Mouse (Mus musculus) C2C12 (cell line): ENCODE measurements around the gene Edem3. TPM values are rescaled to one million over a fixed set of nuclear protein-coding genes. Genes with fewer than 3 reads are reported as not detected.
A peak's percentile ranks its signal among the peaks of the same experiment; 100 is the strongest.

Experiments
- H3K27me3 ChIP-seq: one replicate; pipeline ENCODE4 v1.6.1; 2011; ENCODE audit not compliant: control insufficient read depth, insufficient read depth, insufficient read length
- H3K36me3 ChIP-seq: one replicate; pipeline ENCODE4 v1.6.1; 2011; ENCODE audit not compliant: control insufficient read depth, insufficient read depth
- H3K4me3 ChIP-seq: one replicate; pipeline ENCODE4 v1.5.1; 2011; ENCODE audit warnings: mild to moderate bottlenecking, control low read depth; ENCODE audit not compliant: poor library complexity, insufficient read depth, severe bottlenecking
- H3K79me2 ChIP-seq: one replicate; pipeline ENCODE4 v1.6.1; 2011; ENCODE audit not compliant: control insufficient read depth, insufficient read depth
- H3K79me3 ChIP-seq: one replicate; pipeline ENCODE4 v1.6.1; 2011; ENCODE audit warnings: low read depth, control low read depth
- H3ac ChIP-seq: one replicate; pipeline ENCODE3; 2011; ENCODE audit warnings: low read depth; ENCODE audit not compliant: control insufficient read depth, insufficient read length
- CEBPB ChIP-seq: IDR thresholded peaks from one replicate; pipeline ENCODE4 v1.6.1; 2011; ENCODE audit warnings: low read depth, mild to moderate bottlenecking, control low read depth, moderate library complexity
- CTCF ChIP-seq: IDR thresholded peaks from one replicate; pipeline ENCODE4 v1.5.1; 2011; ENCODE audit not compliant: control insufficient read depth, insufficient read depth, insufficient read length
- FOSL1 ChIP-seq: IDR thresholded peaks from one replicate; pipeline ENCODE4 v1.8.0; 2011; ENCODE audit warnings: mild to moderate bottlenecking, low read length; ENCODE audit not compliant: poor library complexity, insufficient read depth, severe bottlenecking
- MAX ChIP-seq: IDR thresholded peaks from one replicate; pipeline ENCODE4 v1.6.1; 2011; ENCODE audit warnings: mild to moderate bottlenecking, control low read depth
- MYOD1 ChIP-seq: IDR thresholded peaks from one replicate; pipeline ENCODE4 v1.6.1; 2011; ENCODE audit warnings: low read depth; ENCODE audit not compliant: control insufficient read depth, insufficient read length
- MYOG ChIP-seq: IDR thresholded peaks from one replicate; pipeline ENCODE4 v1.6.1; 2011; ENCODE audit not compliant: control insufficient read depth, insufficient read length; ENCODE audit errors: extremely low read depth
- USF1 ChIP-seq: IDR thresholded peaks from one replicate; pipeline ENCODE4 v1.6.1; 2011; ENCODE audit warnings: low read depth, mild to moderate bottlenecking, control low read depth, moderate library complexity
- polyA plus RNA-seq: library from polyadenylated mRNA; unstranded; fragments of >200 nt; fragmentation: generic; extraction: Trizol; gene quantifications from one replicate; pipeline ENCODE4 v1.2.1, GENCODE M21; 2012; ENCODE audit warnings: missing spikeins

The Edem3 gene
- polyA plus RNA-seq, 1 experiment, result 4.1 TPM

- Histone ChIP-seq H3K4me3 (no peak overlapping the region), H3K79me3 (peaks cover 2% of the 10 kb centered on the region), H3ac (no peak overlapping the region), H3K27me3 (no peaks in the 10 kb centered on the region), H3K36me3 (peaks cover 18% of the 10 kb centered on the region), H3K79me2 (peaks cover 16% of the 10 kb centered on the region)
- no peak for TF ChIP-seq MAX
These were observed 9.1 kb downstream of the Edem3 start for GRCm38 (mm10) chr1:151764236-151764635.

- Histone ChIP-seq H3ac (no peak overlapping the region), H3K4me3 (no peak overlapping the region), H3K79me2 (peaks cover 16% of the 10 kb centered on the region), H3K27me3 (no peaks in the 10 kb centered on the region), H3K36me3 (peaks cover 12% of the 10 kb centered on the region), H3K79me3 (peaks cover 2% of the 10 kb centered on the region)
- TF ChIP-seq CTCF (no peak), FOSL1 (peak; percentile 49), MYOD1 (peak; percentile 94), MYOG (no peak), USF1 (no peak), MAX (peak; percentile 29), CEBPB (peak; percentile 26)
These were observed 11.0 kb downstream of the Edem3 start for GRCm38 (mm10) chr1:151766166-151766565.

- H3ac ChIP-seq, result no peak overlapping the region
These were observed 11.9 kb downstream of the Edem3 start for GRCm38 (mm10) chr1:151766976-151767654.

GRCm38 (mm10) chr1:151769200-151769913, 14.2 kb downstream of the Edem3 start:
- Histone ChIP-seq H3ac (no peak overlapping the region), H3K36me3 (peaks cover 4% of the 10 kb centered on the region), H3K79me3 (peaks cover 2% of the 10 kb centered on the region), H3K79me2 (peaks cover 16% of the 10 kb centered on the region), H3K4me3 (no peak overlapping the region), H3K27me3 (no peaks in the 10 kb centered on the region)
- TF ChIP-seq USF1 (no peak), CEBPB (no peak), CTCF (no peak), MYOD1 (no peak), MYOG (no peak)

More at GRCm38 (mm10) chr1:151766976-151767654, 11.9 kb downstream of the Edem3 start:
- Histone ChIP-seq H3K79me3 (peaks cover 2% of the 10 kb centered on the region), H3K79me2 (peaks cover 16% of the 10 kb centered on the region), H3K36me3 (peaks cover 10% of the 10 kb centered on the region), H3K4me3 (no peak overlapping the region), H3K27me3 (no peaks in the 10 kb centered on the region)
- TF ChIP-seq CEBPB (no peak), MYOD1 (no peak), FOSL1 (peak; percentile 23), MYOG (no peak), CTCF (no peak)

- H3K79me3 ChIP-seq, result no peaks in the 10 kb centered on the region
- H3ac ChIP-seq, result no peak overlapping the region
- H3K36me3 ChIP-seq, result peaks cover 40% of the 10 kb centered on the region
- no peaks in the 10 kb centered on the region for H3K79me2 ChIP-seq
- TF ChIP-seq MYOG, result no peak
- TF ChIP-seq CEBPB, result no peak
- TF ChIP-seq CTCF, result no peak
- no peak for TF ChIP-seq USF1
- no peak for TF ChIP-seq MYOD1
- no peak for TF ChIP-seq FOSL1
- no peak for TF ChIP-seq MAX
- H3K4me3 ChIP-seq, result no peak overlapping the region
- no peaks in the 10 kb centered on the region for H3K27me3 ChIP-seq
These were observed 22.4 kb downstream of the Edem3 start for GRCm38 (mm10) chr1:151777616-151778015.

GRCm38 (mm10) chr1:151778592-151778991, 23.4 kb downstream of the Edem3 start:
- TF ChIP-seq FOSL1 (no peak), CTCF (no peak), MYOG (no peak), MAX (no peak), USF1 (no peak), MYOD1 (no peak), CEBPB (no peak)

More at GRCm38 (mm10) chr1:151778592-151778991, 23.4 kb downstream of the Edem3 start:
- Histone ChIP-seq H3K4me3 (no peak overlapping the region), H3K79me3 (no peaks in the 10 kb centered on the region), H3ac (no peak overlapping the region), H3K79me2 (no peaks in the 10 kb centered on the region), H3K27me3 (no peaks in the 10 kb centered on the region), H3K36me3 (peaks cover 45% of the 10 kb centered on the region)
